Mouse (Mus musculus): Measurements from ENCODE around the gene Mpz. TPM values are rescaled to one million over a fixed set of nuclear protein-coding genes. Genes with fewer than 3 reads are reported as not detected.

Gene Mpz
- polyA plus RNA-seq, 1 experiment, result 0.11 TPM

DNA sequence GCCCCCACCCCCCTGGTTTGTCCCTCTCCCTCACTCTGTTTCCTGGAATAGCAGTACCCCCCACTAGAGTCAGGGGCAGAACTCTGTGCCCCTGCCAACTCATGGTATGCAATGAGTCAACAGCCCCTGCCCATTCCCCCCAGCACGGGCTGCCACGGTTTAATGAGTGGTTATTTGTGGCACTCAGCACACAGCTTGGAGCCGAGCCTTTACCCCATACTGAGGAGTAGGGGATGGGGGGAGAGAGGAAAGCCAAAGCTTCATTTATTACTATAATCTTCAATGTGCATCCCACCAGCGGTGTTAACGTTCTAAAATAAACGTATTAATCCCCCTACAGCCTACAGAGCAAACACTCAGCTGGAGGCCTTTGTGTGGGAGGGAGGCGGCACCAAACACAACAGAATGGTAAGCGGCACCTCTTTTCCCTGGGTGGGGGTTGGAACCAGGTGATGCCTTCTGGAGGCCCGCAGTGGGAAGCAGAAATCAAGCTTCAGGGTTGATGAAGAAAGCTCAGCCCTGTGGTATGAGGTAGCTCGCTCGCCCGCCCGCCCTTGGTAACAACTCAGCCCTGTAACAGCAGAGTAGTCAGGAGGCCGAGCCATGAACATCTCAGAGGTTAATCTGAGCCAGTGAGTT lies 39.1 kb downstream of the Mpz start:
- Histone ChIP-seq H3K27me3 (ENCODE audit: control insufficient read depth, insufficient read depth, insufficient read length) (no peaks in the 10 kb centered on the region), H3K36me3 (ENCODE audit: control insufficient read depth, insufficient read depth) (no peaks in the 10 kb centered on the region), H3K79me3 (ENCODE audit: low read depth) (no peaks in the 10 kb centered on the region), H3K79me2 (ENCODE audit: control insufficient read depth, insufficient read depth) (no peaks in the 10 kb centered on the region), H3ac (ENCODE audit: control insufficient read depth, insufficient read length, low read depth) (no peak overlapping the region), H3K4me3 (ENCODE audit: insufficient read depth, poor library complexity, severe bottlenecking) (no peak overlapping the region)
- no peak for TF ChIP-seq FOSL1 (IDR thresholded peaks at IDR 0.05; ENCODE audit: insufficient read depth, low read length, poor library complexity, severe bottlenecking)
- TF ChIP-seq MAX (IDR thresholded peaks at IDR 0.05), result no peak
- no peak for TF ChIP-seq CEBPB (IDR thresholded peaks at IDR 0.05; ENCODE audit: low read depth)
- TF ChIP-seq USF1 (IDR thresholded peaks at IDR 0.05; ENCODE audit: low read depth), result no peak
- no peak for TF ChIP-seq CTCF (IDR thresholded peaks at IDR 0.05; ENCODE audit: control insufficient read depth, insufficient read depth, insufficient read length)
- no peak for TF ChIP-seq MYOD1 (IDR thresholded peaks at IDR 0.05; ENCODE audit: control insufficient read depth, insufficient read length, low read depth)
- TF ChIP-seq MYOG (IDR thresholded peaks at IDR 0.05; ENCODE audit: control insufficient read depth, extremely low read depth, insufficient read length), result no peak

DNA sequence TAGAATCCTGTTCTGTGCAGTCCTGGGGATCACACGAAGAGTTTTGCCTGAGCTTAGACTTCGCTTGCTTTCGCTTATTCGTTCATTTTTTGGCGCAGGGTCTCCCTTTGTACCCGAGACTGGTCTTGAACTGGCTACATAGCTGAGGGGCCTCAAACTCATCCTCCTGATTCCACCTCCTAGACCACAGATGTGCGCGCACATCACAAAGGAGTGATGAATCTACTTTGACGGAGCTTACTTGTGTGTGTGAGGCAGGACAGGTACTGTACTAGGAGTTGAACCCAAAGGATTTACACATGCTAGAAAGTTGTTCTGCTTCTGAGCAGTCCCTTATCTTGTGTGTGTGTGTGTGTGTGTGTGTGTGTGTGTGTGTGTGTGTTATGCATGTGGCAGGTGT lies 40.3 kb downstream of the Mpz start:
- Histone ChIP-seq H3K36me3 (ENCODE audit: control insufficient read depth, insufficient read depth) (no peaks in the 10 kb centered on the region), H3K4me3 (ENCODE audit: insufficient read depth, poor library complexity, severe bottlenecking) (no peak overlapping the region), H3K79me2 (ENCODE audit: control insufficient read depth, insufficient read depth) (no peaks in the 10 kb centered on the region), H3K79me3 (ENCODE audit: low read depth) (no peaks in the 10 kb centered on the region), H3ac (ENCODE audit: control insufficient read depth, insufficient read length, low read depth) (no peak overlapping the region), H3K27me3 (ENCODE audit: control insufficient read depth, insufficient read depth, insufficient read length) (no peaks in the 10 kb centered on the region)
- no peak for TF ChIP-seq CTCF (IDR thresholded peaks at IDR 0.05; ENCODE audit: control insufficient read depth, insufficient read depth, insufficient read length)

DNA sequence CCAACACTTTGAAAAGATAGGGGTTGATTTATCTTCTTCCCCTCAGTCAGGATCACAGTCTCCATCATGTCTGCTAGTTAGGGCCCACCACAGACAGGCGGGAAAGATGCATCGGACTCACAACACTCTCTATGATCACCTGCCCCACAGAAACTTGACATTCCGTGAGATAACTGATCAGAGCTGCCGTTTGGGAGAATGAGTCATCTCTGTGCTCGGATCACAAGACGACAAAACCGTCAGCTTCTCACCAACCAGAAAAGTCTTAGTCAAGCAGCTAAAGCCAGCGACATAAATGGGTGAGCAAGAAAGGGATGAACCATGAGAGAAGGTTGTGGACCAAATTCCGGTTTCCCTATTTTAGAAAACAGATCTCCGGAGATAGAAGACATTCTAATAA lies 41.8 kb downstream of the Mpz start:
- no peaks in the 10 kb centered on the region for H3K79me2 ChIP-seq (ENCODE audit: control insufficient read depth, insufficient read depth)
- no peaks in the 10 kb centered on the region for H3K27me3 ChIP-seq (ENCODE audit: control insufficient read depth, insufficient read depth, insufficient read length)

DNA sequence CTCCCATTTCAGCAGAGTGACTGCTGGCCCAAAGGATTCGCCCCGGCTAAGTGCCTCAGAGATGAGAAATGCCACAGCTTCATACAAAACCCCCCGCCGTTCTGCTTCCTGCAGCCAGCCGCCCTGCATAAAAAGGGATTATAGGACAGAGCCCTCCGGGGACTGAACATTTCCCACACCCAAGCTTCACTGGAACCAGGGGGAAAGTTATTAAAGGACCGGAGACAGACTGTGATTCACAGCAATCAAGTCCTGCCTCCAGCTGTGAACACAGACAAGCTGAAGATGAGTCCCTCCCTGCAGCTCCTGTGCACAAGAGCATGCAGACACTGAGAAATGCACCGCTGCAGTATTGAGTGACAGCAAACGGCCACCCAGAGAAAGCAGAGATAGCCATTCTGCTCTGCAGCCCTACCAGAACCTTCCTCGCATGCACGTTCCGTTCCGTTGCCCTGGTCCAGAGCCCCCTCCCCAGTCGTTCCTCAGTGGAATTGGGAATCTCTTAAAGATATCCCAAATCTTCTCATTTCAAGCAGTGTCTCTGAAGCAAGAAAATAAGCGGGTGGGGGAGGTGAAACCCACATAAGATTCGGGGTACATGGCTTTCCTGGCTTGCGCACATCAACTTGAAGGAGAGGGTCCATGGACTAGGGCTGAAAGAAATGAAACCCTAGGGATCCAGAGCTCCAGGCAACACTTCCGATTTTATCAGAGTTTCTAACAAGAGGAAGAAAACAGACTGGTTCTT lies 42.8 kb downstream of the Mpz start:
- Histone ChIP-seq H3K4me3 (ENCODE audit: insufficient read depth, poor library complexity, severe bottlenecking) (no peak overlapping the region), H3K36me3 (ENCODE audit: control insufficient read depth, insufficient read depth) (no peaks in the 10 kb centered on the region), H3ac (ENCODE audit: control insufficient read depth, insufficient read length, low read depth) (no peak overlapping the region), H3K79me2 (ENCODE audit: control insufficient read depth, insufficient read depth) (no peaks in the 10 kb centered on the region), H3K27me3 (ENCODE audit: control insufficient read depth, insufficient read depth, insufficient read length) (no peaks in the 10 kb centered on the region), H3K79me3 (ENCODE audit: low read depth) (no peaks in the 10 kb centered on the region)
- TF ChIP-seq MYOG (IDR thresholded peaks at IDR 0.05; ENCODE audit: control insufficient read depth, extremely low read depth, insufficient read length) (no peak), CTCF (IDR thresholded peaks at IDR 0.05; ENCODE audit: control insufficient read depth, insufficient read depth, insufficient read length) (no peak), CEBPB (IDR thresholded peaks at IDR 0.05; ENCODE audit: low read depth) (no peak), MAX (IDR thresholded peaks at IDR 0.05) (no peak), MYOD1 (IDR thresholded peaks at IDR 0.05; ENCODE audit: control insufficient read depth, insufficient read length, low read depth) (no peak)

More for the DNA sequence above, 41.8 kb downstream of the Mpz start:
- Histone ChIP-seq H3K79me3 (ENCODE audit: low read depth) (no peaks in the 10 kb centered on the region), H3ac (ENCODE audit: control insufficient read depth, insufficient read length, low read depth) (no peak overlapping the region), H3K36me3 (ENCODE audit: control insufficient read depth, insufficient read depth) (no peaks in the 10 kb centered on the region), H3K4me3 (ENCODE audit: insufficient read depth, poor library complexity, severe bottlenecking) (no peak overlapping the region)
- TF ChIP-seq FOSL1 (IDR thresholded peaks at IDR 0.05; ENCODE audit: insufficient read depth, low read length, poor library complexity, severe bottlenecking) (no peak), USF1 (IDR thresholded peaks at IDR 0.05; ENCODE audit: low read depth) (no peak), MYOD1 (IDR thresholded peaks at IDR 0.05; ENCODE audit: control insufficient read depth, insufficient read length, low read depth) (no peak), CTCF (IDR thresholded peaks at IDR 0.05; ENCODE audit: control insufficient read depth, insufficient read depth, insufficient read length) (no peak), MAX (IDR thresholded peaks at IDR 0.05) (no peak), CEBPB (IDR thresholded peaks at IDR 0.05; ENCODE audit: low read depth) (no peak), MYOG (IDR thresholded peaks at IDR 0.05; ENCODE audit: control insufficient read depth, extremely low read depth, insufficient read length) (no peak)

DNA sequence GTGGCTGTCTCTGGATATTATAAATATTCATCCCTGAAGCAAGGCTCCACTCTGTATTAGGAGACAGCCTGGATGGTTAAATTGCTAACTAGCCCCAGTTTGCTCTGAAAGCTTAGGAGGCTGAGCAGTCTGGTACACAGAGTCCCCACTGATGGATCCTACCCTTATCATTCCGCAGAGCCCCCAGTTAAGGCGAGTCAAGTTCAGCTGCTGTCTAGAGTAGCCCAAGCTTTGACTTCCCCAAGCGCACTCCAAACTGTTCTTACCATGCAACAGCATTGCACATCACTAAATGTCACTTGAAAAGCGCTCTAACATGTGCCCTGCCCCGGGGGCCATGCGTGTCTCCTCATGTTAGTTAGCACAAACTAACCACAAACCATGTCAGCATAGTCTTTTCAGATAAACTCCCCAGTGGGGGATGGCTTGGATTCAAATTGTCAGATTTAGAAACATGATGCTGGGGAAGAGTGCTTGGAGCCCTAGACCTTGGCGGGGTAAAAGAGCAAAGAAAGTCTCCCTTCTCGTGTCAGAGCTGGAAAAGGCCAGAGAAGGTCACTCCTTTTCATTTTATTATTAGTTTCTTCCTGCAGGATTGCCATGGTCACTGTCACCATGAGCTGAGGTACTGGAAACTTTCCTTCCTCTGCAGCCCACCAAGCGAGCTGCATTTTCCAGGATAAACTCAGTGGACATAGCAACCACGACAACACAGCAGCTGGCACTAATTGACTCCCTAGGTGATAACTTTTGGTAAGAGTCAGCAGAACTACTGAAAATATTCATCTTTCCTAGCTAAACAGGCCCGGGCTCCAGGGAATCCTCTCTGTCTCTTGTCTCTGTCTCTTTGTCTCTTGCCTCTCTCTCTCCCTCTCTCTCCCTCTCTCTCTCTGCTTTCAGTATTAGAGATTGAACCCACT lies 43.7 kb downstream of the Mpz start:
- no peaks in the 10 kb centered on the region for H3K79me3 ChIP-seq (ENCODE audit: low read depth)
- H3ac ChIP-seq (ENCODE audit: control insufficient read depth, insufficient read length, low read depth), result no peak overlapping the region
- H3K4me3 ChIP-seq (ENCODE audit: insufficient read depth, poor library complexity, severe bottlenecking), result no peak overlapping the region
- no peaks in the 10 kb centered on the region for H3K27me3 ChIP-seq (ENCODE audit: control insufficient read depth, insufficient read depth, insufficient read length)
- no peaks in the 10 kb centered on the region for H3K79me2 ChIP-seq (ENCODE audit: control insufficient read depth, insufficient read depth)
- H3K36me3 ChIP-seq (ENCODE audit: control insufficient read depth, insufficient read depth), result no peaks in the 10 kb centered on the region
- TF ChIP-seq MYOG (IDR thresholded peaks at IDR 0.05; ENCODE audit: control insufficient read depth, extremely low read depth, insufficient read length), result no peak
- TF ChIP-seq CEBPB (IDR thresholded peaks at IDR 0.05; ENCODE audit: low read depth), result no peak
- TF ChIP-seq CTCF (IDR thresholded peaks at IDR 0.05; ENCODE audit: control insufficient read depth, insufficient read depth, insufficient read length), result no peak
- TF ChIP-seq FOSL1 (IDR thresholded peaks at IDR 0.05; ENCODE audit: insufficient read depth, low read length, poor library complexity, severe bottlenecking), result no peak
- no peak for TF ChIP-seq MAX (IDR thresholded peaks at IDR 0.05)
- no peak for TF ChIP-seq USF1 (IDR thresholded peaks at IDR 0.05; ENCODE audit: low read depth)
- TF ChIP-seq MYOD1 (IDR thresholded peaks at IDR 0.05; ENCODE audit: control insufficient read depth, insufficient read length, low read depth), result no peak

All from C2C12 (cell line).